Mouse (Mus musculus) activated CD4-positive, CD25-positive, alpha-beta regulatory T cell (primary cell): ENCODE measurements around the gene Sfxn3. TPM values are rescaled to one million over a fixed set of nuclear protein-coding genes. Genes with fewer than 3 reads are reported as not detected.

Source experiments
- polyA plus RNA-seq, 2 experiments: library from polyadenylated mRNA; unstranded; fragments of 100-300 nt; shearing (Covaris generic); gene quantifications; one replicate each; pipeline ENCODE4 v1.2.1; 2017

The Sfxn3 gene
- polyA plus RNA-seq, result 10 to 100 TPM; 57.4 to 63.5 TPM

DNA sequence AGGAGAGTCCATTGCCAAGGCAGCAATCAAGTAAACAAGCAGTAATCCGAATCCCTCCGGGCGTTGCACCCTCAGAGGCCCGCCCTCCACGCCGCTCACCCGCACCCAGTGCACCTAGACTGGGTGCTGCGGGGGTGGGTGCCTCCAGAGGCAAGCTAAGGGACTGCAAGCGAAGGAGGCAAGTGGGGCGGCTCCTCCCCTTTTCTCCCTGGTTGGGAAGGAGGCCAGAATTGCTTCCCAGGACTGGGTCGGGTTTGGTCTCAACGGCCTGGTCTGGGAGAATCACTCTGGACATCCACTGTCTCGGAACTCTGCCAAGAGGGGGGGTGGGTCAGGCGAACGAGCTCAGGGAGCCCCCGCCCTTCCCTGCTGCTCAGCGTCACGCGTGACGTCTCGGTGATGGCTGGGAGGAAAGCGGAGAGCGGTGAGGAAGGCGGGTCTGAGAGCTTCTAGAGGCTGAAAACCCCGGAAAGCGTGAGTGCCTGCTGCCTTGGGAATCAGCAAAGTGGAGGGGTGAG lies at the start of gene Sfxn3:
Gene Sfxn3 (plus strand): TSS at position 87 of the 518 bp plus-strand sequence.

DNA sequence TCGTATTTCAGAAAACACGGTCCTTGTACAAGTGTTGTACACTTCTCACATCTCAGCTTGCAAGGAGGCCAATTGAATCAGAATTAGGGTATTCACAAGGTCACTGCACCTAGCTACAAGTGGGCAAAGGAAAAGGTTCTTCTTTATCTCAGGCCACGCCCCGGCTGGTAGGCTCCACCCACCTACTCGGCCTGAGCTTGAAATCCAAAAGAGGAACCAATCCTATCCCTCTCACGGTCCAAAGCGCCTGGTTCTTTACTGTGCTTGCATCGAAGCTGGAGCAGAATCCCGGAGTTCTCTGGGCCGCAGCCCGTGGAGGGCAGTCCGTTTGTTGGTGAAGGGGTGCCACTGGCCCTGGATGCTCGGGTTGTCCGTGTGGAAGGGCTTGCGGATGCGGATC lies 41.9 kb upstream of the Sfxn3 start, which contains the start of gene Twnk:
Gene Twnk (plus strand): TSS at position 220 of the 400 bp plus-strand sequence.

DNA sequence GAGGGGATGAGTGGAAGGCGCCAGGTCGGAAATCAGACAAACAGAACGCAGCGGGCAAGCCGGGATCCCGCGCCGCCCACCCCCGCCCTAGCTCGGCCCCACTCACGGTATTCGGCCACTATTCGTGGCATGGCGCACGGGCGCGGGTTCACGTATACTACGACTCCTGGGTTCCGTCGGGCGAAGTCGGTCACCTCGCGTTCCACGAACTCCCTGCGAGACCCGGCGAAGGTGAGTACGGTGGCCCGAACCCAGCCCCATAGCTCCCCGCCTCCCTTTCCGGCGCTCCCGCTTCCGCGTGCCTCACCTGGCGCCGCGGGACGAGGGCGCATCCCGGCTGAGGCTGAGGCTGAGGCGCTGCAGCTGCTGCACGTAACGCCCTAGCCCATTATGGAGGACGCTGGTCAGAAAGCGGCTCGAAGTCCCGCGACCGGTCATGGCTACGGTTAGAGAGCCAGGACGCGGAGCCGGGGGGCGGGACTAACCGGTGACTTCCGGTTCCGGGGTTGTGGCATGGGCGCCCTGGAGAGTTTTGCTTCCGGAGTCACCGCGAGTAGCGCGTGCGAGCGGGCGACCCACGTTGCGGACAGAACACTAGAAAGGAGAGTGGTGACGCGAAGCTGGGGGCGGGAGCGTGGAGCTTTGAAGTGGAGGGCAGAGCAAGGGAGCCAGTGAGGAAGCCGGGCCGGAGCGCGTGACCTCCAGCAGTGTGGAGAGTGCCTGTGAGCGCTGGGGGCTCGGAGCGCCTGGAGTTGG lies 41.2 kb upstream of the Sfxn3 start, which contains the start of gene Mrpl43:
Gene Mrpl43 (minus strand): TSS at position 486 of the 756 bp plus-strand sequence.

DNA sequence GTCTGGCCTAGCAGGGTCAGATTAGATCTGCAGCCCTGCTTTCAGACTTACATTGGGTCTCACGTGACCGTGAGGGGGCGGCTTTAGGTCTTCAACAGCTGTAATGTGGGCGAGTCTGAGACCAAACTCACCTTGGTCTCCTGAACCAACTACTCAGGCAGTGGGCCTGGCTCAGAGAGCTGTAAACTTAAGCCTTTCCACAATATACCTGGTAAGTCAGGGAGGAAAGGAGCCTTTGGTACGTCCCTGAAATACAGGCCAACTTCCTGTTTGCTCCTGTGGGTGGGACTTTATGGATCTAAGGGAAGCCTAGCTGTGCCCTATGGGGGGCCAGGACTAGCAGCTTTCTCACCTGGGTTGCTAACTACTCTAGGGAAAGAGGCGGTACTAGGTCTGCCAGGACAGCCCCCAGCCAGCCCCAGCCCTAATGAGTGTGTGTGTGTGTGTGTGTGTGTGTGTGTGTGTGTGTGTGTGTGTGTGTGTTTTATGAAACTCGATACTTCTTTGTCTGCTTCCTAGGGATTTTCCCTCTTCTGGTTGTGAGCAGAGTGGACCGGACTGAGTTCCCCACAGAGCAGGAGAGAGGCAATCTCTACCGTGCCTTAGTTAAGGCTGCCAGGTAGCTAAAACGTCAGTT lies 32.9 kb upstream of the Sfxn3 start, which contains the start of gene Lzts2:
Gene Lzts2 (plus strand): TSS at position 80 of the 637 bp plus-strand sequence.

DNA sequence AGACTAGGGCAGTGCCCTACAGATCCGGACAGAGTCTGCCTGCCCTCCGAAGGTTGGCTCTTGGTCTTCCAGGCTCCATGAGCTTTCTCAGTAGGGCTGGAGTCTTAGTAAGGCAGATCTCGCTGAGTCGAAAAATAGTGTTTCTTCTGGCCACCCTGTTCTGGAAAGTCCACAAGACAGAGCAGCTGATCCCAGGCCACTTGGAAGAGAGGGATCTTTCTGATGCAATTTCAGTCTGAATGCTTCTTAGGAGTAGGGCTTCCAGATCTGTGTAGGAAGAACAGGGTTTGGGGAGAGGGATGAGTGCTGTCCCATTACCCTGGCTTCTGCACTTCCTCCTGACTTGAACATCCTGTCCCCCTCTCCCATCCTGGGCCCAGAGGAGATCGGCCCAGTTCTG lies 1.7 kb upstream of the Sfxn3 start, which contains the start of gene Pdzd7:
Gene Pdzd7 (minus strand): TSS at position 67 of the 400 bp plus-strand sequence.

DNA sequence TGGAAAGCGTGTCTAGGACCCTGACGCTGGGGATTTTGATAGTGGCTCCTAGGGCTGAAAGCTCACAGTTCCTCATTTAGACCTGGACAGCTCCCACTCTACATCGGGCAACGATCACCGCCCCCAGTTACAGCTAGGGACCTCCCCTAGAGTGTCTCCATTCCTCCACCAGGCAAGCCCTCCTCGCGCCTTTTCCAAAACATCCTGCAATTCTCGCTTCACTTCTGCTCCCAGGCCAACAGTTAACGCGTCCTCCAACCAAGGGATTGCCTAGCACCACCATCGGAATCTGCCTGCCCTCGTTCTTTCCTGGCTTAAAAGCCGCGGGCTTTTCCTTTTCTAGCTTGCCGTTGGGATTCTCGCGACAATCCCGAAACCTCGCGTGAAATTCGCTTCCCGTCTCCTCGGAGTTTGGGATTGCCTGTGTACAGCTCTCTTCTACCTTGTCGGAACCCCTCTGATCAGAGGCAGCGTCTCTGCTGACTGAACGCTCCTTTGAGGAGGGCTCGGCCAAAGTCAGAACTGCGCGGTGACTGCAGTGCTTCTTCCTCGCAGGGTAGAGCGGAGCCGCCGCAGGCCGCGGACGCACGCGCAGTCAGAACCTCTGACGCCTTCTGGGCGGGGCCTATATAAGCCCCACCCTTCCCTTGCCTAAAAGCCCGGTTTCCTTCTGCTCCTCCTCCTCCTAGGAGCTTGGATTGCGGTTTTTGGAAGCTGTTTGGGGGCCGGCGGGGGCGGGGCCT lies 27.4 kb downstream of the Sfxn3 start, which contains the start of gene Kazald1:
Gene Kazald1 (plus strand): TSS at position 662 of the 743 bp plus-strand sequence.

Other genes with a start within 250 kb of the Sfxn3 start
- gene Slf2, start 116.4 kb upstream of the Sfxn3 start, polyA plus RNA-seq, result 10 to 100 TPM; 26.3 to 28.3 TPM
- under 1 TPM; 0.04 to 0.12 TPM for gene Sema4g, start 58.4 kb upstream of the Sfxn3 start, polyA plus RNA-seq
- gene Twnk, start 41.8 kb upstream of the Sfxn3 start, polyA plus RNA-seq, result 10 to 100 TPM in 1 of 2 experiments, 1 to 10 TPM in 1; 7.6 to 10.4 TPM
- 10 to 100 TPM; 72.3 to 80.9 TPM for gene Mrpl43, start 41.1 kb upstream of the Sfxn3 start, polyA plus RNA-seq
- gene Lzts2, start 33.1 kb upstream of the Sfxn3 start, polyA plus RNA-seq, result 1 to 10 TPM; 2.3 to 5.2 TPM
- not detected for gene Pdzd7, start 1.8 kb upstream of the Sfxn3 start, polyA plus RNA-seq
- under 1 TPM; 0.21 to 0.23 TPM for gene Kazald1, start 27.7 kb downstream of the Sfxn3 start, polyA plus RNA-seq
- gene Tlx1, start 103.2 kb downstream of the Sfxn3 start, polyA plus RNA-seq, result not detected
- under 1 TPM in 1 of 2 experiments, not detected in 1; 0.07 TPM for gene Lbx1, start 188.3 kb downstream of the Sfxn3 start, polyA plus RNA-seq